Mouse (Mus musculus) megakaryocyte, embryonic 14.5 days (primary cell): ENCODE results near the gene Gm29644. TPM values are rescaled to one million over a fixed set of nuclear protein-coding genes. Genes with fewer than 3 reads are reported as not detected.
"Not testable (repeated sequence)": the region's sequence is repeated elsewhere in the genome, so short reads cannot be mapped to it uniquely, and the experiment has no call there.

Source experiments
- H3K27me3 ChIP-seq: replicated peaks from 2 replicates; pipeline ENCODE3; 2012; ENCODE audit warnings: inconsistent platforms
- H3K36me3 ChIP-seq: replicated peaks from 2 replicates; pipeline ENCODE3; 2012; ENCODE audit warnings: low read length, inconsistent platforms, mixed read lengths
- H3K4me1 ChIP-seq: 2 replicates; pipeline ENCODE4 v1.6.1; 2012; ENCODE audit warnings: inconsistent platforms
- H3K4me3 ChIP-seq: replicated peaks from 2 replicates; pipeline ENCODE3; 2012; ENCODE audit warnings: moderate library complexity, mild to moderate bottlenecking, inconsistent platforms
- H3K9me3 ChIP-seq: 2 replicates; pipeline ENCODE4 v1.6.1; 2012; ENCODE audit warnings: inconsistent platforms
- polyA plus RNA-seq: library from polyadenylated mRNA; stranded (reverse); fragments of >175 nt; gene quantifications from 2 replicates; pipeline ENCODE4 v1.2.3, GENCODE M21; 2012; ENCODE audit warnings: low replicate concordance; ENCODE audit not compliant: insufficient read depth

Gene Gm29644
- polyA plus RNA-seq: not detected in 2 replicates

GRCm38 (mm10) chrY:70303187-70303586, at the start of gene Gm29644, which contains the start of gene Gm29423:
TSS of gene Gm29644 (minus strand) at chrY:70303343.
TSS of gene Gm29423 (minus strand) at chrY:70303287.
- H3K36me3 ChIP-seq, H3K27me3 ChIP-seq, H3K9me3 ChIP-seq, H3K4me1 ChIP-seq, H3K4me3 ChIP-seq: not testable (repeated sequence)

- H3K4me1 ChIP-seq, H3K9me3 ChIP-seq, H3K36me3 ChIP-seq, H3K4me3 ChIP-seq, H3K27me3 ChIP-seq: not testable (repeated sequence)
Measured at GRCm38 (mm10) chrY:70273542-70273941, 29.6 kb downstream of the Gm29644 start, which contains the start of gene Gm21118. TSS of gene Gm21118 (minus strand) at chrY:70273642.

Other genes starting within 250 kb of the Gm29644 start
- gene Gm21118, start 29.7 kb downstream of the Gm29644 start, polyA plus RNA-seq: not detected in 2 replicates
- gene Gm29423, start 56 bp downstream of the Gm29644 start, polyA plus RNA-seq: not detected in 2 replicates
- not detected in 2 replicates for gene Gm20888, start 138.5 kb upstream of the Gm29644 start, polyA plus RNA-seq